Mouse (Mus musculus) liver, adult (tissue): ENCODE data around the gene Ccdc9b.

Source experiments
- GATA4 ChIP-seq: IDR thresholded peaks from 2 replicates; pipeline ENCODE4 v1.6.1; 2014; ENCODE audit warnings: mild to moderate bottlenecking, low read length; ENCODE audit not compliant: insufficient replicate concordance

Ccdc9b gene

DNA sequence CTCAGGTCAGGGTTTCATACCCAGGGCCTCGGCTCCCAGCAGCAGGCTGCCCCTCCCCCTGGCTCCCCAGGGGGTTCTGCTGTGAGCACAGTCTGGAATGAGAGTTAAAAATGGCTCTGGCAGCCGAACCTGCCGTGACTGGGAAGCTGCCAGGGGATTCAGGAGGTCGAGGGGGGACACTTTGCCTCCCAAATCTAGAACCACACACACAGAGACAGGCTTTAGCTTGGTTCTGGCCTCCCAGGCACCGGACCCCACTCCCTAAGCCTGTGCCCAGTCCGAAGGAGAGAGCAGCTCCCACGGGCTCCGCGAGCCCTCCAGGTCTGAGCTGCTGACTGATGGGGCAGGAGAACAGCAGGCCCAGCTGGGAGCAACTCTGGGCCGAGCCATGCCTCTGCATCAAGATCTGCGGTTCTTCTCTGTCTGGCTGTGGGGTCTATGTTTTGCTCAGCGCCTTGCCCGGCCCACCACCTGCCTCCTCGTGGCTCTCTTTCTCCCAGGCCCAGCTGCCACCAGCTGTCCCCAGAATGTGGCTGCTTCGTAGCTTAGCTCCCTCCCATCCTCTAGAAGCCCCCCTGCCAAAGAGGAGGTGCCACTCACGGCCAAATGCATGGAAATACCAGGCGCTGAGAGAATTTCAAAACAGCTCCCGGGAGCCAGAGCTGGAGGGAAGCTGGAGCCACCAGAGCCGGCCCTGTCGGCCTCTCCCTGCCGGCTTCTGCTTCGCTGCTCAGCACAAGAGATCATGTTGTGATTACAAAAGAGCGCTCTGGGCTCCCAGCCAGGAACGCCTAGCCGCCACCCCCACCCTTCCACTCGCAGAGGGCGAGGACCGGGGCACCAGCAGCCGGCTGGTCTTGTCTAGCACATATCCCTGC is at the start of gene Ccdc9b:
Gene Ccdc9b (minus strand): TSS at position 756 of the 878 bp plus-strand sequence.
- TF ChIP-seq GATA4: no peak

DNA sequence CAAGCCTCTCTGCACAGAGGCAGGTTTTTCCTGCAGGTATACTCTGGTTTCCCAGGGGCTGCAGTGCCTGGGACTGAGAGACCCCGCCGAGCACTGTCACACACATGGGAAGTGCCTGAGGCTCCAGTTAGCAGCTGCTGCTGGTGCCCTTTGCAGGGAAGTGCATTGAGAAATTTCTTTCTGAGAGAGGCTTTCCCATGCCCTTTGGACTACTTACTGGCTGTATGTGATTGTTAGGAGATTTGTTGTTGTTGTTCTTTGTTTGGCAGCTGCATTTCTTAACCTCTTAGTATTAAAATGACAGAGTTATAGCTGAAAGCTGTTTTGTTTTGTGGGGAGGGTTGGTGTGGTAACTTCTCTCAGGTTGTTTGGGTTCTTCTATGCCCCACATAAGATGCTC is 48.4 kb upstream of the Ccdc9b start:
- no peak for TF ChIP-seq GATA4

DNA sequence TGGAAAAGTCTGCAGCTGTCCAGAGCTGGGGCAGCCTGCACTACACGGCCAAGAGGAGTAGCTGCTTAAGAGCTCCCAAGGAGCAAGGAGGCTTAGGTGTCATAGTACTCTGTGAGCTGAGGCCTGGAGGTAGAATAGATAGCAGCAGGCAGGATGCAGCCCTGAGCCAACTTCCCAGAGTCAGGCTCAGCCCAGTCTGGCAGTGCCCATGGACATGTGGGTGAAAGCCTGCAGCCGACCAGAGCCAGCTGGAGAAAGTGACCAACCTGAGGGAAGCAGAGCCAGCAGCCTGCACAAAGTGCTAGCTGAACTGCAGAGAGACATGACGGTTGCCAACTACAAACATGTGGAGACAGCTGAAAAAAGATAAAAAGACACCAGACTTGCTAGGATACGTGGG is 44.4 kb upstream of the Ccdc9b start:
- no peak for TF ChIP-seq GATA4

DNA sequence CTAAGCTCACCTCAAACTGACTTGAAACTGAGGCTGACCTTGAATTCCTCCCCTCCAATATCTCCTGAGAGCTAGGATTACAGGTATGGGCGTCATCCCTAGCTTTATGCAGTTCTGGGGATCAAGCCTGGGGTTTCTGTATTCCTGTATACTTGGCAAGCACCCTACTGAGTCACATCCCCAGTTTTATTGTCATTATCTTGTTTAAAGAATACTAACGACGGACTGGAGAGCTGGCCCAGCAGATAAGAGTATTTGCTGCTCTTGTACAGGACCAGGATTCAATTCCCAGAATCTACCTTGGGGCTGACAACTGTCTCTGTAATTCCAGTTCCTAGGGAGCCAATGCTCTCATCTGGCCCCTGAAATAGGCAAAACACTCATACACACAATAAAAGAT is 43.3 kb upstream of the Ccdc9b start:
- no peak for TF ChIP-seq GATA4

DNA sequence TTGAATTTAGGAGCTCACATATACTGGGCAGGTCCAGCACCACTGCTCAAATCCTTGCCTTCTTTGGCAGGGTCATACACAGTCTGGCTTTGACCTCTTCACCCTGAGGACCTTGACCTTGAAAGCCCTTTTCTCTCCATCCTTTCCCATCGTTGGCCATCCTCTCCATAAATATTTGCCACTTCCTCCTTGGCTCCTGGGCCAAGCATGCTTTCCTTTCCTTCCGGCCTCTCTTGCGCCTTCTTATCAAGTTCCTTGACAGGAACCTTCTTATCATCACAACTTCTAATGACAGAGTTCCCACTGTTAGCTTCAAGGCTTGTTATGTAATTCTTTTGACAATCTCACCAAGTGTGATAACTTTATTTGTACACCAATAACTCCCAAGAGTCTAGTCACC is 42.7 kb upstream of the Ccdc9b start:
- peak; percentile 89; the same call in 1 of the 2 replicates for TF ChIP-seq GATA4

DNA sequence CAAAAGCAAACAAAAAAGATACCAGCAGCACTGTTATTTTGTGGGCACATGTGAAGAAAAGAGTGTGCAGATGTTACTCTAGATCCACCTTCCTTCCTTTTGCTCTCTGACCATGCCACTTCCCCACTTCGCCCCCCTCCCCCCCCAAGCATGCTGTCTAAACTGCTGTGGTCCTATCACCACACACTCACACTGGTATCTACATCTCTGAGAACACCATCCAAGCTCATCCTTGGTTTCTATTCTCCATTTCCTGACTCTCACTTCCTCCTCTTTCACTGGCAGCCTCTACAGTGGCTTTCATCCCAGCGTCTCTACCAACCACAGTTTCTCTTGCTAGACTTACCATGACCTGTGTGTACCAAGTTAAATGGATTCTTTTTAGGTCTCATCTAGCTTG is 42.0 kb upstream of the Ccdc9b start:
- TF ChIP-seq GATA4: no peak

GRCm38 (mm10) chr2:118802542-118803118 is 40.2 kb upstream of the Ccdc9b start:
- no peak for TF ChIP-seq GATA4

DNA sequence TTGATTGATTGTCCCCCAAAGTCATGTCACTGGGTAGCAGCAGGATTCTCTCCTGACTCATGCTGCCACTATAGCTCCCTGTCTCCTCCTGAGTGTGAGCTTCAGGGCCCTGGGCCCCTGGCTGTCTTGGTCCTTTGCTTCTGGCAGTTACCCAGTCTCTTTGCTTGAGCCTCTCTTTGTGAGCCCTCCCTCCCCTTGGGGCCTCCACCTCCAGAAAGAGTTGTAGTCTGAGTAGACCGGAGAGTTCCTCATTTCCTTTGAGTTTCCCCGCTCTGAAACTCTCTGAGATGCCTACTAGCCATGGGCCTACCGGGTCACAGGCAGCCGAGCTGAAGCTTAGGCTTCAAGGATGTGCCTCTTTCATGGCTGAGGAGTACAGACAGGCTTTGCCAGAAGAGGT is 31.2 kb upstream of the Ccdc9b start:
- TF ChIP-seq GATA4: no peak

- no peak for TF ChIP-seq GATA4
Measured at GRCm38 (mm10) chr2:118792259-118792613, 29.8 kb upstream of the Ccdc9b start.

GRCm38 (mm10) chr2:118791591-118792258 is 29.3 kb upstream of the Ccdc9b start:
- no peak for TF ChIP-seq GATA4

DNA sequence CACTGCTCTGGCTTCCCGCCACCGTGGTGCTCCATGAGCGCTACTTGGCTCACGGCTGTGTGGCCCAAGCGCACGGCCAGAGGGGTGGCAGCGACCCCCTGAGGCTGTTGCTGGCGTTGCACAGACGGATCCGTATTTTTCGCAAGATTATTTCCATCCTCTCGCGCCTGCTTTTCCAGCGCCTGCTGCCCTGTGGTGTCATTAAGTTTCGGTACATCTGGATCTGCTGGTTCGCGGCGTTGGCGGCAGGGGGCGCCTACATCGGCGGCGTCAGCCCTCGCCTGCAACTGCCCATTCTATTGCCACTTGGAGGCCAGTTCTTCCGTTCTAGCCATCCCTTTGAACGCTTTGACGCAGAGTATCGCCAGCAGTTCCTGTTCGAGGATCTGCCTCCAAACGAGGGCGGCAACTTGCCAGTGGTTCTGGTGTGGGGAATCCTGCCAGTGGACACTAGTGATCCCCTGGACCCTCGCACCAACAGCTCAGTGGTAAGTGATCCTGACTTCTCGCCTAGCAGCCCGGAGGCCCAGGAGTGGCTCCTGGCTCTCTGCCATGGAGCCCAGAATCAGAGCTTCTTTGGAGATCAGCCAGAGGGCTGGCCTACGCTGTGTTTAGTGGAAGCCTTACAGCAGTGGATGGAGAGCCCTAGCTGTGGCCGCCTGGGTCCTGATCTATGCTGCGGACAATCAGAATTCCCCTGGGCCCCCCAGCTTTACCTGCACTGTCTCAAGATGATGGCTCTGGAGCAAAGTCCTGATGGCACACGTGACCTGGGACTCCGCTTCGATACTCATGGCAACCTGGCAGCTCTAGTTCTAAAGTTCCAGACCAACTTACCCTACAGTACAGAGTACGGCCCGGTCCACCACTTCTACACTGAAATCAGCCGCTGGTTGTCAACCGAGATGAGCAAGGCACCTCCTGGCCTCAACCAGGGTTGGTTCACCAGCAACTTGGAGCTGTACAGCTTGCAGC is 28.4 kb upstream of the Ccdc9b start:
- TF ChIP-seq GATA4: no peak; the same call in 1 of the 2 replicates

DNA sequence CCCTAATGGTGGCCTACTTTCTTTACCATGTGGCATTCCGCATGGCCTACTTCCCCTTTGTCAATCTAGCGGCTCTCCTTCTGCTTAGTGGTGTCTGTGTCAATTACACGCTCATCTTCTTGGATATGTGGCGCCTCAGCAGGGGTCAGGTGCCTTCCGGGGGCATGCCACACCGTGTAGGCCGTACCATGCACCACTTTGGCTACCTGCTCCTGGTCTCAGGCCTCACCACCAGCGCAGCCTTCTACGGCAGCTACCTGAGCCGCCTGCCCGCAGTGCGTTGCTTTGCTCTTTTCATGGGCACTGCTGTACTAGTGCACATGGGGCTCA is 27.7 kb upstream of the Ccdc9b start:
- no peak for TF ChIP-seq GATA4

GRCm38 (mm10) chr2:118789501-118789900 is 27.0 kb upstream of the Ccdc9b start:
- TF ChIP-seq GATA4: no peak

- TF ChIP-seq GATA4: no peak
Measured at GRCm38 (mm10) chr2:118786525-118786924, 24.1 kb upstream of the Ccdc9b start.

DNA sequence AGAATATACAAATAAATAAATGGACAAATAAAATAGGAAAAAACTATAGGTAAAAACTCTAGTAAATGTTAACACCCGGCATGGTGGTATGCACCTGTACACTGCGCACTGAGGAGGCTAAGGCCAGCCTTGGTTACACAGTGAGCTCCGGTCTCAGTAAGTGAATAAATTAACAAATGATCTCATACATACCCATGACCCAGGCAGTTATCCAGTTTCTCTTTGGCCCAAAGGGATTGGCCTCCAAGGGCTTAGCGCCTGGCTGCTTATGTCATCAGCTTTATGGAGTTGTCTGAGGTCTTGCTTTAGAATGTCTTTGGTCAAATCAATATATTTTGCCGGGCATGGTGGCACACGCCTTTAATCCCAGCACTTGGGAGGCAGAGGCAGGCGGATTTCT is 21.2 kb upstream of the Ccdc9b start:
- TF ChIP-seq GATA4: no peak
